Mouse (Mus musculus) left cerebral cortex, postnatal 4 days (tissue): Measurements from ENCODE around the gene Gm49510. TPM values are rescaled to one million over a fixed set of nuclear protein-coding genes. Genes with fewer than 3 reads are reported as not detected.

Experiments
- DNase-seq: peaks from one replicate; pipeline ENCODE4 v3.0.0-alpha.2; 2022
- intact Hi-C: fragments of 180-260 bp; cut with DNase I; formaldehyde crosslinking; loops from one replicate; pipeline ENCODE4 v1.15.1; 2025
- total RNA-seq, 2 experiments: library from RNA; stranded (reverse); gene quantifications; 2 replicates each; pipeline ENCODE4 v1.2.3; 2021

The Gm49510 gene
- total RNA-seq, 2 experiments from 2014 or later = not detected

DNA sequence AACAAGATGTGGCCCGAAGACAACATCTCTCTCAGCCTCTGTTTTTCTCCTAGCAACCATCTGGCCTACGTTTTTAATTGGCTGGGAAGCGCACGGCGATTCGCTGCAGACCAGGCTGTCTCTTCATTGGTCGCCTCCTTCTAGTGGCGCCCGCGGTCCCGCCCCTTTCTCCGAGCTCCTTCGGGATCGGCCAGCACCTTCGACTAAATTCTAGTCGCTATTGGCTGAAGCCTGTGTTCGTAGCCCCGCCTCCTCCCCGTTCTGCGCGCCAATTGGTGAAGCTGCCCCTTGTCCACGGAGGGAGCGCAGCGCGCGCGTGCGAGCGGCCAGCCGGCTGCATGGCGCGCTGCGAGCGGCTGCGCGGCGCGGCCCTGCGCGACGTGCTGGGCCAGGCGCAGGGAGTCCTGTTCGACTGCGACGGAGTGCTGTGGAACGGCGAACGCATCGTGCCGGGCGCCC is 14.2 kb downstream of the Gm49510 start, which contains the start of gene Pdxp:
Gene Pdxp, plus strand, starts transcription at position 288 of the 459 bp plus-strand sequence.
- intact Hi-C loops = no loop called here
- peak; percentile 99 for DNase-seq

DNA sequence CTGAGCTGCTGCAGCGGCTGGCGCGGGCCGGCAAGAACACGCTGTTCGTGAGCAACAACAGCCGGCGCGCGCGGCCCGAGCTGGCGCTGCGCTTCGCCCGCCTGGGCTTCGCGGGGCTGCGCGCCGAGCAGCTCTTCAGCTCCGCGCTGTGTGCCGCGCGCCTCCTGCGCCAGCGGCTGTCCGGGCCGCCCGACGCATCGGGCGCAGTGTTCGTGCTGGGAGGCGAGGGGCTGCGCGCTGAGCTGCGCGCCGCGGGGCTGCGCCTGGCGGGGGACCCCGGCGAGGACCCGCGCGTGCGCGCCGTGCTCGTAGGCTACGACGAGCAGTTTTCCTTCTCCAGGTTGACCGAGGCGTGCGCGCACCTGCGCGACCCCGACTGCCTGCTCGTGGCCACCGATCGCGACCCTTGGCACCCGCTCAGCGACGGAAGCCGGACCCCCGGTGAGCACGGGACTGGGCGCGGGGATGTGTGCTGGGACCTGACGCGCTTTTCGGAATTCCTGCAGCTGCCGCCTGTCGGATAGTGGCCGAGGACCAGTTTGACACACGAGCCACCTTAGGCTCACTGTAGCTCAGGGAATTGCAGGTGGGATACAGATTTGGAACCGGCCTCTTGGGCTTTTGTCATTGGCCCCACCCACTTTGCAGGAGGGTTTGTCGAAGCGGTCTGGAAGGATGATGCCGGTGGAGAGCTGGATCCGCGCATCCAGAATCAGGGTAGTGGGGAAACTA is 14.8 kb downstream of the Gm49510 start:
- intact Hi-C loops = no loop called here
- DNase-seq = peak; percentile 65

DNA sequence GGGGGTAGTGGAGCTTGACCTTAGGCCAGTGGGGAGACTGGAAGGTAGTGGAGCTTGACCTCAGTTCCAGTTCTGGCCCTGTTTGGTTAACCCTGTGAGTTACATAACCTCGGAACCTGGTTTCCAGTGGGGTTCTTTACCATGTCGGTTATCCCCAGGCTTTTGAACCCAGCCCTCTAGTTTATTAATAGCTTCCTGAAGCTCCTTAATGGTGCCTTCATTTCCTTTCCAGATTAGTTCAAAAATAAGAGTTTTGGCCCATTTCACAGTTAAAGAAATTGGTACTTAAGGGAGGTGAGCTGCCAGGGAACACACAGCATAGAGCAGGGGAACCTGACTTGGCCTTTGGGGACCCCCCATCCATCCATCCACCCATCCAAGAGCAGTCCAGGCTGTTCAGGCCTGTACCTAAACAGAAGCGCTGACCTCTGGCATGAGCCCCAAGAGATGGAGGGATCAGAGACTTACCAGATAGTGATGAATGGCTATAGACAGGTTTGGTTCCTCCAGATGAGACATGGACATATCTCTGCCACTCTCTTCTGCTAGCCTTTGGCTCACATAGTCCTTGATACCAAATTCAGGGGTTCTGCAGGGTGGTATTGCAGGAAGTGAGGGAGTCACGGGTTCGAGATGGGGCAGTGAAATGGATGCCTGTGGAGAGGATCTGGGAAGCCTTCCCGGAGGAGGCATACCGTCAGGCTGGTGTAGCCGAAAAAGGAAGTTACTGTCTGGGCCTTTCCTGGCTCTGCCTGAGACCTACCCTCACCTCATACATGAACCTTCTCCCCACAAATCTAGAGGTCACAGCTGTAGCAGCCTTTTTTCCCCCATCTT is 15.6 kb downstream of the Gm49510 start:
- intact Hi-C loops = no loop called here
- no peak for DNase-seq

DNA sequence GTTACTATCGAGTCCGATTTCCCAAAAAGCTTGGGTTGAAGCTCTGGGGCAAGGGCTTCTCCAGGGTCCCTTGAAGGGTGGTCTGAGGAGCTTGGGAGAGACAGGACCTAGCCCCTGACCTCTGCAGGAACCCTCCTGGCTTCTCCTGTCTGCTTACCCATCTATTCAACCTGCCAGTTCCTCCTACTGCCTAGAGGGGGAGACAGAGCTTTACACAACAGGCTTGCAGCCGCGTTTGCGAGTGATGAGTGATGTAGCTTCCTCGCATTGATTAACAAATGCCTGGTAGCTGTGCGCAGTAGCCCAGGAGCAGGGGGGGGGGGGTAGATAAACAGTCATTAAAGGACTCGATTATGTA is 16.2 kb downstream of the Gm49510 start:
- intact Hi-C loops = no loop called here
- peak; percentile 71 for DNase-seq

DNA sequence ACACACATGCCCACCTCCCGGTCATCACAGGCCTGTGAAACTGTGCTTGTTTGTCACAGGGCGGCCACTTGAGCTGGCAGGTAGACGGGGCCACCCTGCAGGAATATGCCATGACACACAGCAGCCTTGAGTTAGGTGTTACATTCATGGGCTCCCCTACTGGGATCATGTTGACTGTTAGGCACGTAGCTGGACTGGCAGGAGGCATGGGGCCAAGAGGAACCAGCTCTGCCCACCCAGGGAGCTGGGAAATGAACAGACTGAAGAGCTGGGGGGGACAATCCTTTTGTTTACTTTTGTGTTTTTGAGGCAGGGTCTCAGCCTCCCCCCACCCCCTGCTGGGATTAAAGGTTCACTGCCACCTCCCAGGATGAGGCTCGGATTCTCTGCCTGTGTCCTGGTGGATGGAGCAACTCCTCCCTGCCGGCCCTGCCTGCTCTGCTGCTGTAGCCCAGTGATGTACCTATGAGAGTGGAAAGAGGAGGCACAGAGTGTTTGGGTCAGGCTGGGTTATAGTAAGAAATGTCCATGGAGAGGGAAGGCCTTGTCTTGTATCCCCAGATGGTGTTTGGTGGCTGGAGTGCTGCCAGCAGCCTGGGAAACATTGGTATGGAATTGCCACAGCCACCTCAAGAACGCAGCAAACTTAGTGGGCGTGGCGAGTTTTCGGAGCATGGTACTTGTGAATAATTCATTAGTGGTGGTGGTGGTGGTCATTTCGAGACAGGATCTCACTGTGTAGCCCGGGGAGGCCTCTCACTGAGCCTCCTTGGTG is 16.8 kb downstream of the Gm49510 start:
- peak; percentile 67 for DNase-seq
- intact Hi-C loops = no loop called here

DNA sequence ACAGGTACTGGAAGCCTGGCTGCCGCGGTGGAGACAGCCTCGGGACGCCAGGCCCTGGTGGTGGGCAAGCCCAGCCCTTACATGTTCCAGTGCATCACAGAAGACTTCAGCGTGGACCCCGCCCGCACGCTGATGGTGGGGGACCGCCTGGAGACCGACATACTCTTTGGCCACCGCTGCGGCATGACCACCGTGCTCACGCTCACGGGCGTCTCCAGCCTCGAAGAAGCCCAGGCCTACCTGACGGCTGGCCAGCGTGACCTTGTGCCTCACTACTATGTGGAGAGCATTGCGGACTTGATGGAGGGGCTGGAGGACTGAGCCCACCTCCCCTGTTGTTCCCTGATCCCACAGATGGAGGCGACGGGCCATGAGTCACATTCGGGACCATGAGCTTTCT is 18.7 kb downstream of the Gm49510 start:
- no peak for DNase-seq
- intact Hi-C loops = no loop called here

DNA sequence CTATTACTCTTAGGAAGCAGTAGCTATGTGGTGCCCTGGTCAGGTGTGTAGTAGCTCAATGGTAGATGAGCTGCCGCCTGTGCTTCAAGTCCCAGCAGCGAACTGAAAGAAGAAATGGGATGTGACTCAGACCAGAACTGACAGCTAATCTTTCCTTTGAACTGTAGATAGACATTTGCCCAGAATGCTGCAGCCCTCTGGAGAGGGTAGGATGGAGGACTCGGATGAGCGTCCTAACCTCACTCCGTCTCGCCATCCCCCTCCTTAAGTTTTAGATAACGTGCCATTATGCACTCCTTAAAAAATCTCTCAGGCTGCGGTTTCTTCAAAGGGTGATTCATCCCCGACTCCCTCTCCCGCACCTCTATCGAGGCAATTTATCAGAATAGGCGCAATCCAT is 20.4 kb downstream of the Gm49510 start:
- intact Hi-C loops = no loop called here
- no peak for DNase-seq

DNA sequence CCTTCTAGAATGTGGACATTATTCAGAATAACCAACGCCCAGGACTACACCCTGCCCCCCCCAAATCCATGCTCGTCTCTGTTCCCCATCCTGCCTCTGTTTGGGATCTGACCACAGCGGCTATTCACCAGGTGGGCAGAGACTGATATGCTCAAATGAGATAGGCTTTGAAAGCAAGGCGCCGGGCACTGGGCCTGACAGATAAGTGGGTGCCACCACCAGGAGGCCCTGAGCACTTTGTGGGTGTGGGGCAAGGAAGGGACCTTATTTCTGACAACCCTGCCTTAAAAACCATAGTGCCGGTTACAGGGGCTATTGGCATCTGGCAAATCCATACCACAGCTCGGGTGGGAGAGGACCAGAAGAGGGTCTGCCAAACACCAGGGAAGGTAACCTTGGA is 23.2 kb downstream of the Gm49510 start:
- no peak for DNase-seq
- intact Hi-C loops = no loop called here

DNA sequence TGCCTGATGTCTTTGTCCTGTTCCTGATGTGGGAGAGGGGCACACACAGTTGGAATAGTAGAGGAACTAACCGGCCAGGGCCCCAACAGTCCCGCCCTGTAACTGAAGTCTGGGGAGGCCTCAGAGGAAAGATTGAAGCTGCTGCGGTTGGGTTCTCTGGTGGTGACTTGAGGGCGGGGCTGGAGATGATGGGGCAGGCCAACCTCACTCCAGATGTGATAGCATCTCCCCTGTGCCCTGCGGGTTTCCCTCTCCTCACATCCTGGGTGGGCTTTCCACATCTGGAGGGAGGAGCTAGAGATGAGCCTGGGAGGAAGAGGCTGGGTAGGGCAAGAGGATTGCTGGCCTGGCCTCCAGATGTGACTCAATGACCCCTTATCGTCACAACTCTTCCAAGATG is 24.1 kb downstream of the Gm49510 start:
- intact Hi-C loops = no loop called here
- DNase-seq = no peak

DNA sequence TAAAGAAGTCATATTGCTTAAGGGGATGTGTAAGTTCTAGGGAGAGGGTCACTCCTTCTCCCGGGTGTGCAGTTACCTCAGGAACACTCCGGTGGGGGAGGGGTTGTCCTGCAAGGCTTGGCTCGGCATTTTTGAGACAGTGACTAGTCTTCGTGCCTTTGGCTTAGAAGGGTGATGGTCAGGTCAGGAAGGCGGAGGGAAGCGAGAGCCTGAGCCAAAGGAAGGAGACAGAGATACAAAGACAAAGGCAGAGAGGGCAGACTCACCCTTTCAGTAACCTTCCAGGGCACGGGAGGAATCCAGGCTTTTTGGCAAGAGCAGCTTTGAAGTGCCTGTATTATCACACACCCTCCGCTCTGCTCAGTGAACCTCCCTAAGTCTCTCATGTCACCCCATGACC is 25.7 kb downstream of the Gm49510 start:
- DNase-seq = no peak
- intact Hi-C loops = no loop called here

DNA sequence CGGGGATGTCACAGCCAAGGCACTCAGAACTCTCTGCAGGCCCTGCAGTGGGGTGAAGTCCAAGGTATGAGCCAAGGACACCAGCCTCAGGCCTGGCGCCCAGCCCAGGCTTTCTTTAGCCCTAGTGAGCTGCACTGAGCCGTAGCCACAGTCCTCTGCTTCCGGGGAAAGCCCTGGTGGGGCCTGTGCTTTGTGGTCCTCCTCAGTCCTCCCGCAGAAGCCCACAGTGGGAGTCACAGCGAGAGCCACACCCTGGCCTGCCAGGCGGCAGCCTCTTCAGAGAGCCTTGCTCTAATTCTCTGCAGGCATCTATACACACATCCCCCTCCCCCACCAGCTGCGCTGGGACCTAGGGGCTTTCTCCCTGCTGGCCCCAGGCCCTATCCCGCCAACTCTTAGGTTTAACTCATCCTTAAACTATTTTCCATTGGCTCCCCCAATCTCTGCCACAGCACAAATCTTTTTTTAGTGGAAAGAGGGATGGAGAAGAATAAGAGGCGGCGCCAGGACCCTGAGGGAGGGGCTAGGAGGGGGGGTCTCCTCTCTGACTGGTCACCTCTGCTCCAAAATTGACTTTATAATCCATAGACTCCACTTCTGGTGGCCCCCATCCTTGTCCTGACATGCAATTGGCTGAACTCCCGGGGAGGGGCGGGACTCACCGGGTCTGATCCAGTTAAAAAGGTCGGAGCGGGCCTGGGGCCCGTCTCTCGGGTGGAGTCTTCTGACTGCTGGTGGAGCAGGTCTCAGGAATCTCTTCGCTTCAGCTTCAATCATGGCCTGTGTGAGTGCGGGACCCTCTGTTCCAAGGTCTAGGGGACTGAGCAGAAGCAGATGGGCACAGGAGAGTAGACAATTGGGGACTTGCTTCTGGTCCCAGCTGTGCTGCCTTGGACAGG is 26.8 kb downstream of the Gm49510 start, which contains the start of gene Lgals1:
Gene Lgals1, plus strand, starts transcription at position 705 of the 899 bp plus-strand sequence.
- peak; percentile 91 for DNase-seq
- intact Hi-C loops = no loop called here

DNA sequence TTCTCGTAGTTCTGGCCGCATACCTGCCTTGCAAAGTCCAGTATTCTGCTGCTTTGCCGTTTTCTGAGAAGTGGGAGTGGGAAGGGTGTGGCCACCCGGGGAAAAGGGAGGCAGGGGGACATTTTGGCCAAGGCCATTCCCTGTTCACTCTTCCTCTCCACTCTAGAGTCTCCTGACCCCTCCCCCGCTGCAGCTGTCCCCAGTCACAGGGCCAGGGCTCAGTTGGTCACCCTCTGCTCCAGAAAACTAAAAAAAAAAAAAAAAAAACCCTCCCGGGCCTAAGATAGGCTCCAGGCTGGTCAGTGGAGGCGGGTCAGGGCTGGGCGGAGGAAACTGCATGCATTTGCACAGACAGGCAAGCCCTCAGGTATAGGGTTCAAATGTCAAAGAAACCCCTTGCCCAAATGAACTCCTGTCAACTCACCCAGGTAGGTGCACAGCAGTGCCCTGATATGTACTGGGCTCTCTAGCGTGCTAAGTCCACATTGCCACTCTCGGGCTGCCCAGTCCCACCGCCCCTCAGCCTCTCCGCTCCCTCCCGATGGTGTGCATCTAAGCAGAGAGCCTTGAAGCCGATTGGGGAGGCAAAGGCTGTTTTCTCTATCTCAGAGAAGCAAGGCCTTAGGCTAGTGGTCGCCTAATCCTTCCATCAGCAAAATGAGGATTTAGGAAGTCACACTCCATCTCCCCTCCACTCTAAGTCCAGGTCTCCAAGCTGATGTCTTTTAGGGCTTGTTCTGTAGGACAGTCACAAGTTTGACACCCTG is 27.7 kb downstream of the Gm49510 start:
- intact Hi-C loops = no loop called here
- peak; percentile 55 for DNase-seq

DNA sequence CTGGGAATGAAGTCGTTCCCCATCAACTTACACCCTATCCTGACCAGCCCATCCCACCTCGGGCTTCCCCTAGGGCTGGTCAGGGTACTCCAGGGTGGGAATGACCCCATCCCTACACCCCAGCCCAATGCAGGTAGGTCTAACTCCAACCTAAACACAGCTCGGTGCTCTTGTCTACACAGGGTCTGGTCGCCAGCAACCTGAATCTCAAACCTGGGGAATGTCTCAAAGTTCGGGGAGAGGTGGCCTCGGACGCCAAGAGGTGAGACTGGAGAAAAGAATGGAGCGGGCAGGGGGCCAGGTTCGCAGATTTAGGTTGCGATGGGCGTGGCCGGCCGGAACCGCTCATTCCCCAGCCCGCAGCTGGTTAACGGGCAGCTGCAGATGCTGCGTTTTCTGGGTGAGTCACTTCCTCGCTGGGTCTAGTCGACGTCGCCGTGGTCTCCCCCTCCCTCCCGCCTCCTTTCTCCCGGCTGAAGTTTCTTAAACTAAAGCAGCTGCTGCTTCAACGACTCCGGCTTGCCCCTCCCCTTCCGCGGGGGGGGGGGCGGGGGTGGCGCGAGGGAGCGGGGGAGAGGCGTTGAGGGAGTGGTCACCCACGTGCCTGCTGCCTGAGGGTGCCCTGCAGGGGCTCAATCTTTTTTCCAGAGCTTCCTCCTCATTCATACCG is 28.5 kb downstream of the Gm49510 start:
- intact Hi-C loops = no loop called here
- peak; percentile 57 for DNase-seq

DNA sequence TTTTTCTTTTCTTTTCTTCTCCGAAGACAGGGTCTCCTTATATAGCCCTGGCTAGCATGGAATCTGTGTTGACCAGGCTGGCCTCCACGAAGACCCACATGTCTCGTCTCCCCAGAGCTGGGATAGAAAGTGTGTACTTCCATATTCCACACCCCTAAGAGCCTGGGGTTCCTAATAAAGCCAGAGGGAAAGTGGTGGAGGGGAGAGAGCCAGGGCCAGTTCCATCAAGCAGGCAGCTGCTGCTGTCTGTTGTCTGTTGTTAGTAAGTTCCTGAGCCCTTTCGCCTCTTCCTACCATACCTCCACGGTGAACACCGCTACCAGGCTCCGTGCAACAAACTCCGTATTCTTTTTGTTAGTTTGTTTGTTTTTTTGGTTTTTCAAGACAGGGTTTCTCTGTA is 29.1 kb downstream of the Gm49510 start:
- no peak for DNase-seq
- intact Hi-C loops = no loop called here

DNA sequence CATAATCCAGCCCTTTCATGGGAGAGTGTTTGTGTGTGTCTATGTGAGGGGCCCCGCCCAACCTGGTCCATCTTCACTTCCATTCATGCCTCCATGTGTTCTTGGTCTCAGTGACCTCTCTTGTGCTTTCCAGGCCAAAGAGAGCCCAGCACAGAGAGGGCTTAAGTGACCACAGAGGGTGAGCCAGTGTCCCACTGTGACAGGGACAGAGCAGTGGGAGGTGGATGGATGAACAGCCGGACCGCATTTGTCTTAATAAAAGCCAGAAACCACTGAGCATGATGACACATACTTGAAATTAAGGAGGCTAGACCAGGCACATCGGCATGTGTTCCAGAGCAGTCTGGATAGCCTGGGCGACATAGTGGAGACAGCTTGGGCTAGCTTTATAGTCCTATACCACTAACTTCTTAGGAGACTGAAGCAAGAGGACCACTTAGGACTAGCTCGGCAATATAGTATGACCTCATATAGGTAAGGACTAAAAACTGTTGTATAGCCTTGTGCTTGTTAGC is 30.8 kb downstream of the Gm49510 start:
- intact Hi-C loops = no loop called here
- no peak for DNase-seq

DNA sequence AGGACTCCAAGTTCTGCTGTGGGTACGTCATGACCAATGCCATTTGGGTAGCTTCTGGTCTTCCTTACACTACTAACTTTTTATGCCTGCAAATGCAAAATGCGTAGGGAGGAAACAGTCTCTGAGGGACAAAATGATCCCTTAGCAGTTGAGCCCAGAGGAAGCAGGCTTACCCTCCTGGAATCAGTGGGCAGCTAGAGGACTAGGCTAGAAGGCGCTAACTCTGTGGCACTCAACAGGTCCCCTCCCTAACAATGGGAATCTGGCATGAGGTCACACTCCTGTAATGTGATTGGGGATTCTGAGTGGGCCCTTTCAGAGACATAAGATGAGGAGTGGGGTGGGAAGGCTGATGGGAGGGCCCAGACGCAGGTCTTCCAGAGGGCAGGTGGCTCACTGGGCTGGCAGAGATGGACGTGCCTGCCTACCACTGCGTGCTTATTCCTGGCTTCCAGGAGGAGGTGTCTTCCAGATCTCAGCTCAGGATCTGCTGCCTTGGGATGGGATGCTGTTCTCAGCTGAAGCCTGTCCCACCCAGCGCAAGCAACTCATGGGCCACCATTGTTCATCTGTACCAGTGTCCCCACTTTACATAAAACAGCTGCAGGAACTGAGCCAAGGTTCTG is 31.4 kb downstream of the Gm49510 start:
- intact Hi-C loops = no loop called here
- DNase-seq = no peak

DNA sequence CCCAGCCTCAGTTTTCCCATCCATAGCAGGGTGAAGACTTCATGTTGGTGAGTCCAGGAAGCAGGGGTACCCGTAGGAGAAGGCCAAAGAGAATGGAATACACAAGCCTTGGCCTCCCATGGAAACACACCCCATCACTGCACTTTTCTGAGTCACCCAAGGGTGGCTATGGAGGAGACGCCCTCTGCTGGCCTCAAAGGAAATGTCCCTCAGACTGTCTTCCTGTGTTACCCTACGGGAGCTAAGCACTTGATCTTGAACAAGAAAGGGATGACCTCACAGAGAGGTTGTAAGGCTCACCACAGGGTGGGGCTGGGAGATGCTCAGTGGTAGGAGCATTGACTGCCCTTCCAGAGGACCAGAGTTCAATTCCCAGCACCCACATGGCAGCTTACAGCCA is 32.1 kb downstream of the Gm49510 start:
- intact Hi-C loops = no loop called here
- DNase-seq = no peak

DNA sequence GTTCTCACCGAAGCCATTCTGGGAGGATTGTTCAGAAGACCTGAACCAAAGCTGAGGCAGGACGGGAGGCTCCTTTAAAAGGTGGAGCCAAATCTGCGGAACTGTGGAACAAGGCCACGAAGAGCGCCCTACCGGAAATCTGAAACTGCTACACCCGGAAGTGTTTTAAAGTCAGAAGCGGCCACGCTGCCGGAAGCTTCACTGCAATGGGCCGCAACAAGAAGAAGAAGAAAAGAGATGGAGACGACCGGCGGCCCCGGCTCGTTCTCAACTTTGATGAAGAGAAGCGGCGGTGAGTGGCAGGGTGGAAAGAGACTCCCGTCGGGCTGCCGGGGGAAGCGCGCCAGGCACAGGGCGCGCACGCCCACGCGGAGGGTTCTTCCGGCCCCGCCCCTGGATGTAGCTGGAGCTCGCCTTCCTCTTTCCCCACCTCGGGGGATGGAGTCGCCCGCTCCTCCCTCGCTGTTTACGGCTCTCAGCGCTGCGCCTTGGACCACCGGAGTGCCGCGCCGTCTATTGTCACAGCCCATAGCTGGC is 35.4 kb downstream of the Gm49510 start, which contains the start of gene Nol12:
Gene Nol12, plus strand, starts transcription at position 150 of the 537 bp plus-strand sequence.
- peak; percentile 79 for DNase-seq
- intact Hi-C loops = no loop called here
